Mouse (Mus musculus) bone marrow, adult 2 months (tissue): ENCODE results near the gene Tspan9. TPM values are rescaled to one million over a fixed set of nuclear protein-coding genes. Genes with fewer than 3 reads are reported as not detected.

Experiments used
- H3K27ac ChIP-seq: fragments of 200-500 bp; 2 replicates; pipeline ENCODE4 v1.5.1; 2012; ENCODE audit warnings: low read depth, mild to moderate bottlenecking, control low read depth, inconsistent platforms, low read length; ENCODE audit not compliant: control insufficient read depth, poor library complexity, insufficient read depth
- H3K4me1 ChIP-seq: fragments of 200-500 bp; 2 replicates; pipeline ENCODE4 v1.6.1; 2011; ENCODE audit warnings: low read length; ENCODE audit not compliant: control insufficient read depth, insufficient read depth
- H3K4me3 ChIP-seq: fragments of 200-500 bp; replicated peaks from 2 replicates; pipeline ENCODE3; 2011; ENCODE audit warnings: mild to moderate bottlenecking, low read depth, low read length, control low read depth; ENCODE audit not compliant: control insufficient read depth
- CTCF ChIP-seq: fragments of 200-500 bp; IDR thresholded peaks from 2 replicates; pipeline ENCODE4 v1.5.1; 2011; ENCODE audit warnings: low read length, control low read depth; ENCODE audit not compliant: control insufficient read depth, insufficient read depth
- POLR2A ChIP-seq: fragments of 200-500 bp; IDR thresholded peaks from 2 replicates; pipeline ENCODE4 v1.6.1; 2011; ENCODE audit warnings: low read depth, mild to moderate bottlenecking, control low read depth, low read length, borderline replicate concordance; ENCODE audit not compliant: control insufficient read depth
- WGBS: fragments of 180-500 bp; shearing (Covaris S2); methylation state at CpG from one replicate; pipeline ENCODE4 v1.1.7; 2018; 5-methylcytosine and 5-hydroxymethylcytosine counted together
- polyA plus RNA-seq: library from polyadenylated mRNA; stranded (reverse); fragments of >200 nt; gene quantifications from 2 replicates; pipeline ENCODE4 v1.2.4, GENCODE M21; 2011; ENCODE audit warnings: low replicate concordance; ENCODE audit not compliant: missing spikeins, insufficient read depth, insufficient read length

The Tspan9 gene
- polyA plus RNA-seq, 1 experiment: 10.2 TPM

GRCm38 (mm10) chr6:128164632-128165031, 21.2 kb upstream of the Tspan9 start:
- TF ChIP-seq CTCF (no peak), POLR2A (no peak)
- H3K4me1 ChIP-seq: no peaks in the 10 kb centered on the region
- no peak overlapping the region for H3K27ac ChIP-seq
- WGBS: 82% methylated on average over 8 of the region's 8 CpGs
- H3K4me3 ChIP-seq: no peak overlapping the region

- no peaks in the 10 kb centered on the region for H3K4me1 ChIP-seq
- no peak for TF ChIP-seq CTCF
- TF ChIP-seq POLR2A: no peak
- 82% methylated on average over 6 of the region's 6 CpGs for WGBS
- H3K27ac ChIP-seq: no peak overlapping the region
- H3K4me3 ChIP-seq: no peak overlapping the region
Measured at GRCm38 (mm10) chr6:128159092-128159491, 15.7 kb upstream of the Tspan9 start.

GRCm38 (mm10) chr6:128158031-128158430, 14.6 kb upstream of the Tspan9 start:
- no peak overlapping the region for H3K4me3 ChIP-seq
- no peak overlapping the region for H3K27ac ChIP-seq
- no peak for TF ChIP-seq POLR2A
- no peak for TF ChIP-seq CTCF
- 84% methylated on average over 12 of the region's 12 CpGs for WGBS
- H3K4me1 ChIP-seq: no peaks in the 10 kb centered on the region

- 67% methylated on average over 4 of the region's 4 CpGs for WGBS
- no peak overlapping the region for H3K27ac ChIP-seq
- H3K4me1 ChIP-seq: no peaks in the 10 kb centered on the region
- no peak overlapping the region for H3K4me3 ChIP-seq
- no peak for TF ChIP-seq POLR2A
- TF ChIP-seq CTCF: no peak
Measured at GRCm38 (mm10) chr6:128156476-128156875, 13.1 kb upstream of the Tspan9 start.

- no peak for TF ChIP-seq CTCF
- no peaks in the 10 kb centered on the region for H3K4me1 ChIP-seq
Measured at GRCm38 (mm10) chr6:128155935-128156334, 12.5 kb upstream of the Tspan9 start.

GRCm38 (mm10) chr6:128145765-128146164, 2.4 kb upstream of the Tspan9 start:
- Histone ChIP-seq H3K27ac (no peak overlapping the region), H3K4me3 (no peak overlapping the region), H3K4me1 (no peaks in the 10 kb centered on the region)
- TF ChIP-seq POLR2A (no peak), CTCF (no peak)
- WGBS: 49% methylated on average over 6 of the region's 6 CpGs

More at GRCm38 (mm10) chr6:128155935-128156334, 12.5 kb upstream of the Tspan9 start:
- 71% methylated on average over 2 of the region's 2 CpGs for WGBS
- Histone ChIP-seq H3K27ac (no peak overlapping the region), H3K4me3 (no peak overlapping the region)

GRCm38 (mm10) chr6:128142369-128143278, 770 bp downstream of the Tspan9 start:
- Histone ChIP-seq H3K27ac (no peak overlapping the region), H3K4me3 (no peak overlapping the region), H3K4me1 (no peaks in the 10 kb centered on the region)
- no peak for TF ChIP-seq CTCF
- TF ChIP-seq POLR2A: no peak
- WGBS: 18% methylated on average over 20 of the region's 20 CpGs

GRCm38 (mm10) chr6:128140724-128141123, 2.7 kb downstream of the Tspan9 start:
- H3K4me3 ChIP-seq: no peak overlapping the region
- TF ChIP-seq CTCF: no peak
- TF ChIP-seq POLR2A: no peak
- no peak overlapping the region for H3K27ac ChIP-seq
- WGBS: 69% methylated on average over 6 of the region's 6 CpGs
- no peaks in the 10 kb centered on the region for H3K4me1 ChIP-seq
